Mouse (Mus musculus) limb, embryonic 14.5 days (tissue): ENCODE measurements around the gene Fktn. TPM values are rescaled to one million over a fixed set of nuclear protein-coding genes. Genes with fewer than 3 reads are reported as not detected.
A peak's percentile ranks its signal among the peaks of the same experiment; 100 is the strongest.

ENCODE experiments used
- ATAC-seq: fragments of 200-750 bp; cut with Nextera tagmentation; 2 replicates; pipeline ENCODE4 v1.8.0; 2017; ENCODE audit warnings: low read depth, moderate number of reproducible peaks, moderate TSS enrichment; ENCODE audit not compliant: low FRiP score
- DNase-seq: peaks from one replicate; pipeline ENCODE4 v3.0.0-alpha.2; 2015; ENCODE audit warnings: low spot score
- H3K27ac ChIP-seq: fragments of 300-500 bp; sonication (generic); replicated peaks from 2 replicates; pipeline ENCODE4 v1.5.1; 2014; ENCODE audit warnings: low read depth, mild to moderate bottlenecking, low read length, moderate library complexity, mixed read lengths
- H3K27me3 ChIP-seq: fragments of 300-500 bp; sonication (generic); 2 replicates; pipeline ENCODE4 v1.6.1; 2014; ENCODE audit warnings: low read length, mixed read lengths; ENCODE audit not compliant: control insufficient read depth, insufficient read depth
- H3K36me3 ChIP-seq: fragments of 300-500 bp; sonication (generic); 2 replicates; pipeline ENCODE4 v1.6.1; 2014; ENCODE audit warnings: mild to moderate bottlenecking, low read length, moderate library complexity, mixed read lengths; ENCODE audit not compliant: control insufficient read depth, insufficient read depth
- H3K4me1 ChIP-seq: fragments of 300-500 bp; sonication (generic); 2 replicates; pipeline ENCODE4 v1.6.1; 2014; ENCODE audit warnings: antibody characterized with exemption, low read length, mixed read lengths; ENCODE audit not compliant: control insufficient read depth, insufficient read depth
- H3K4me2 ChIP-seq: fragments of 300-500 bp; sonication (generic); replicated peaks from 2 replicates; pipeline ENCODE4 v1.6.1; 2014; ENCODE audit warnings: low read depth, mild to moderate bottlenecking, low read length, moderate library complexity; ENCODE audit not compliant: severe bottlenecking
- H3K4me3 ChIP-seq: fragments of 300-500 bp; sonication (generic); replicated peaks from 2 replicates; pipeline ENCODE4 v1.5.1; 2014; ENCODE audit warnings: low read length
- H3K9ac ChIP-seq: fragments of 300-500 bp; sonication (generic); 2 replicates; pipeline ENCODE4 v1.6.1; 2014; ENCODE audit warnings: mild to moderate bottlenecking, low read depth, low read length, moderate library complexity; ENCODE audit not compliant: severe bottlenecking
- H3K9me3 ChIP-seq: fragments of 300-500 bp; sonication (generic); 2 replicates; pipeline ENCODE4 v1.6.1; 2016; ENCODE audit warnings: low read length; ENCODE audit not compliant: control insufficient read depth
- POLR2A ChIP-seq: fragments of 200-500 bp; IDR thresholded peaks from 2 replicates; pipeline ENCODE4 v1.8.0; 2012; ENCODE audit warnings: inconsistent platforms, mild to moderate bottlenecking, moderate library complexity, borderline replicate concordance; ENCODE audit not compliant: insufficient read depth, insufficient read length; ENCODE audit errors: extremely low read depth
- WGBS: fragments of 180-500 bp; shearing (Covaris S2); extraction: QIAGEN DNeasy Blood & Tissue Kit; methylation state at CpG from one replicate; pipeline ENCODE4 v1.1.7; 2014; 5-methylcytosine and 5-hydroxymethylcytosine counted together
- polyA plus RNA-seq, 2 experiments: library from polyadenylated mRNA; depleted of rRNA in 1 of 2; stranded (reverse) in 1 of 2; unstranded in 1 of 2; fragments of >200 nt; fragmentation: Nextera tagmentation in 1 of 2; extraction: Ambion mirVana in 1 of 2; gene quantifications; 2 replicates each; pipeline versions ENCODE4 v1.2.1 to v1.2.3; 2012 to 2014

Gene Fktn
- polyA plus RNA-seq, 2 experiments: 10.8 to 11.5 TPM

- Histone ChIP-seq H3K4me3 (no peak overlapping the region), H3K27me3 (no peaks in the 10 kb centered on the region), H3K9me3 (no peaks in the 10 kb centered on the region), H3K4me1 (no peaks in the 10 kb centered on the region), H3K27ac (no peak overlapping the region), H3K36me3 (no peaks in the 10 kb centered on the region), H3K4me2 (no peak overlapping the region), H3K9ac (no peak overlapping the region)
- ATAC-seq (no peak), DNase-seq (no peak)
- whole genome bisulfite sequencing: 66% methylated on average over 5 of the region's 5 CpGs
- TF ChIP-seq POLR2A: no peak
Measured at GRCm38 (mm10) chr4:53818320-53818719, 104.5 kb downstream of the Fktn start.

- Histone ChIP-seq H3K36me3 (no peaks in the 10 kb centered on the region), H3K9me3 (no peaks in the 10 kb centered on the region), H3K27me3 (no peaks in the 10 kb centered on the region), H3K4me1 (peaks cover 8% of the 10 kb centered on the region; the same call in 1 of the 2 replicates), H3K4me3 (no peak overlapping the region), H3K4me2 (no peak overlapping the region), H3K9ac (no peak overlapping the region), H3K27ac (no peak overlapping the region)
- ATAC-seq (no peak), DNase-seq (no peak)
- WGBS: 51% methylated on average over 6 of the region's 6 CpGs
- TF ChIP-seq POLR2A: no peak
Measured at GRCm38 (mm10) chr4:53823697-53824096, 109.9 kb downstream of the Fktn start.

- no peak overlapping the region for H3K27ac ChIP-seq
- ATAC-seq (no peak), DNase-seq (no peak)
- H3K4me2 ChIP-seq: no peak overlapping the region
- WGBS: 33% methylated on average over 4 of the region's 4 CpGs
- TF ChIP-seq POLR2A: no peak
- no peaks in the 10 kb centered on the region for H3K36me3 ChIP-seq
- no peaks in the 10 kb centered on the region for H3K27me3 ChIP-seq
- H3K4me1 ChIP-seq: peaks cover 8% of the 10 kb centered on the region; the same call in 1 of the 2 replicates
- no peak overlapping the region for H3K4me3 ChIP-seq
- no peak overlapping the region for H3K9ac ChIP-seq
- H3K9me3 ChIP-seq: no peaks in the 10 kb centered on the region
Measured at GRCm38 (mm10) chr4:53824831-53825230, 111.0 kb downstream of the Fktn start.

GRCm38 (mm10) chr4:53825821-53826605 lies 112.2 kb downstream of the Fktn start, which contains the start of gene Tmem38b:
Tmem38b (plus strand) TSS chr4:53826045.
- H3K27ac ChIP-seq: no peak within 1 kb of the TSS

GRCm38 (mm10) chr4:53826641-53827248 lies 112.9 kb downstream of the Fktn start:
- no peak for DNase-seq
- Histone ChIP-seq H3K36me3 (no peaks in the 10 kb centered on the region), H3K4me2 (peak overlapping the region; percentile 73), H3K4me1 (peaks cover 8% of the 10 kb centered on the region; the same call in 1 of the 2 replicates), H3K27ac (no peak overlapping the region), H3K9me3 (no peaks in the 10 kb centered on the region), H3K9ac (peak overlapping the region; percentile 72; the same call in 1 of the 2 replicates), H3K27me3 (no peaks in the 10 kb centered on the region), H3K4me3 (peak overlapping the region; percentile 83)
- TF ChIP-seq POLR2A: no peak
- WGBS: 16% methylated on average over 11 of the region's 11 CpGs
- no peak for ATAC-seq

More at GRCm38 (mm10) chr4:53825821-53826605, 112.2 kb downstream of the Fktn start, which contains the start of gene Tmem38b:
- peak; percentile 65 for DNase-seq
- Histone ChIP-seq H3K9me3 (no peaks in the 10 kb centered on the region), H3K4me1 (peaks cover 8% of the 10 kb centered on the region; the same call in 1 of the 2 replicates), H3K4me2 (peak within 1 kb of the TSS; percentile 73), H3K4me3 (peak within 1 kb of the TSS; percentile 83), H3K27me3 (no peaks in the 10 kb centered on the region), H3K9ac (peak within 1 kb of the TSS; percentile 72), H3K36me3 (no peaks in the 10 kb centered on the region)
- peak; percentile 90 for ATAC-seq
- peak; percentile 73; the same call in 1 of the 2 replicates for TF ChIP-seq POLR2A
- WGBS: under 1% methylated on average over 40 of the region's 55 CpGs

Other genes with a start within 250 kb of the Fktn start
- 5.7 and 6.3 TPM in 2 replicates for gene Fsd1l, start 82.5 kb upstream of the Fktn start, polyA plus RNA-seq (2012; rRNA removed)
- gene Fsd1l, start 82.5 kb upstream of the Fktn start, polyA plus RNA-seq (2014; fragmentation: Nextera tagmentation; extraction: Ambion mirVana): 7.3 and 9.8 TPM in 2 replicates
- gene Tal2, start 65.7 kb downstream of the Fktn start, polyA plus RNA-seq (2012; rRNA removed): 0.24 and 0.30 TPM in 2 replicates
- gene Tal2, start 65.7 kb downstream of the Fktn start, polyA plus RNA-seq (2014; fragmentation: Nextera tagmentation; extraction: Ambion mirVana): 0.36 TPM in 2 replicates
- gene Tmem38b, start 112.0 kb downstream of the Fktn start, polyA plus RNA-seq (2012; rRNA removed): 7.1 and 8.0 TPM in 2 replicates
- gene Tmem38b, start 112.0 kb downstream of the Fktn start, polyA plus RNA-seq (2014; fragmentation: Nextera tagmentation; extraction: Ambion mirVana): 11.0 and 12.6 TPM in 2 replicates